Mouse (Mus musculus) E14TG2a.4 (cell line): Measurements from ENCODE around the gene Alkbh4.

Source experiments
- CTCF ChIP-seq: conservative IDR thresholded peaks from 2 replicates; pipeline ENCODE4 v1.5.1; 2014; ENCODE audit warnings: low read length
- NANOG ChIP-seq: IDR thresholded peaks from 2 replicates; pipeline ENCODE4 v1.6.1; 2014; ENCODE audit warnings: borderline replicate concordance, low read length, mixed read lengths
- POU5F1 ChIP-seq: IDR thresholded peaks from 2 replicates; pipeline ENCODE4 v1.6.1; 2014; ENCODE audit warnings: low read length, borderline replicate concordance

DNA sequence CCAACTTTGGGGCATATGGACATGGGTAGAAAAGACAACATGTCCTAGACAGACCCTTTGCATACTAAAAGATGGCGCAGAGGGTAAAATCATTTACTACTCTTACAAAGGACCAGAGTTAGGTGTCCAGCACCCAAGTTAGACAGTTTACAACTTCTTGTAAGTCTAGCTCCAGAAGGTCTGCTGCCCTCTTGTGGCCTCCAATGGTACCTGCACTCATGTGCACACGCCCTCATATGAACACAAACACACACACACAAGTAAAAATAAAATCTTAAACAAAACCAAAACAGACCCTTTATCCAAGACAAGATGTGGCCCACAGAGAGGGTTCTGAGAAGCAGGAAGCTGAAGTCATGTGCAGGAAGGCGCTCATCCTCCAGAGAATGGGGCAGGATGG, 32.1 kb downstream of the Alkbh4 start:
- TF ChIP-seq CTCF, result peak; percentile 57
- no peak for TF ChIP-seq NANOG
- no peak for TF ChIP-seq POU5F1
